Mouse (Mus musculus) ES-Bruce4 (cell line): ENCODE measurements around the gene Dcakd.

Experiments
- CTCF ChIP-seq: IDR thresholded peaks from one replicate; pipeline ENCODE4 v1.8.1; 2011; ENCODE audit warnings: low read depth, low read length
- EP300 ChIP-seq: IDR thresholded peaks from 2 replicates; pipeline ENCODE4 v1.6.1; 2011; ENCODE audit warnings: low read depth, low read length; ENCODE audit not compliant: insufficient read depth
- POLR2A ChIP-seq: IDR thresholded peaks from one replicate; pipeline ENCODE4 v1.8.1; 2011; ENCODE audit warnings: low read length; ENCODE audit not compliant: insufficient read depth

DNA sequence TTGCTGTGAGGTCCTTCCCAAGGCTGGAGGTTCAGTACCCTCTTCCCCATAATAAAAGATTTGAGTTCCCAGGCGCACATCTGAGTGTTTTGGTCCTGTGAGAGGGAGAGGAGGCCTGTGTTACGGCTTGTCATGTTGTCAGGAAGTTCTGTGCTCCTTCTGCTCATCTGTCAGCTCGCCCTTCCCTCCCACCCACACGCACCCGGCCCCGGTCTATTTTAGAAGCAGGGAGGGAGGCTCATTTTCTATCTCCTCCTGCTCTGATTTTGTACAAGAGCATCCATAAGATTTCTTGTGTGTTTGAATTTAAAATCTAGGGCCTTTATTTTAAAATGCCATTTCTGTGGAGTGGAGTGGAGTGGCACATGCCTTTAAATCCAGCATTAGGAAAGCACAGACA lies 9.9 kb upstream of the Dcakd start:
- TF ChIP-seq CTCF (no peak), EP300 (no peak), POLR2A (no peak)
